8 mouse cellular contexts compared by ENCODE assay signal in genomic region chr9:30940328-30940727, GRCm38 (mm10). TPM values are rescaled to one million over a fixed set of nuclear protein-coding genes. Genes with fewer than 3 reads are reported as not detected.
DNase-seq lines count a peak whose midpoint lies in the region; ATAC-seq and TF ChIP-seq lines count a peak whose summit lies in the region.

No protein-coding gene starts in this region.

- no peak overlapping the region for H3ac ChIP-seq in C2C12 (ENCODE audit: control insufficient read depth, insufficient read length, low read depth)

- H3K4me3 ChIP-seq in C2C12 (ENCODE audit: insufficient read depth, poor library complexity, severe bottlenecking): no peak overlapping the region
- no peak overlapping the region for H3K4me3 ChIP-seq in kidney, postnatal 0 days (replicated peaks; ENCODE audit: low read depth, low read length)
- no peak overlapping the region for H3K4me3 ChIP-seq in liver, embryonic 11.5 days (ENCODE audit: low read depth, low read length)

- H3K4me1 ChIP-seq in kidney, postnatal 0 days (replicated peaks; ENCODE audit: insufficient read depth, low read length): no peaks in the 10 kb centered on the region; the same call in 1 of the 2 replicates
- H3K4me1 ChIP-seq in liver, embryonic 11.5 days (replicated peaks; ENCODE audit: control insufficient read depth, insufficient read depth, low read length): no peaks in the 10 kb centered on the region

- peak; percentile 82 to 96 for DNase-seq in adrenal gland, adult (ENCODE audit: inconsistent age in 2 of 2, low spot score in 1 of 2)
- peak; percentile 97 for DNase-seq in embryo, embryonic 10 days (ENCODE audit: low spot score)
- peak; percentile 57 for DNase-seq in gastrocnemius, postnatal 25 days
- peak; percentile 92 for DNase-seq in kidney, postnatal 0 days (ENCODE audit: low spot score)
- DNase-seq in liver, embryonic 11.5 days (ENCODE audit: low spot score): peak; percentile 64
- DNase-seq in ovary, postnatal 14 days (ENCODE audit: low spot score): peak; percentile 91
- DNase-seq in thymus, postnatal 36 days: peak; percentile 45 to 49

- H3K36me3 ChIP-seq in C2C12 (ENCODE audit: control insufficient read depth, insufficient read depth): no peaks in the 10 kb centered on the region
- no peaks in the 10 kb centered on the region for H3K36me3 ChIP-seq in kidney, postnatal 0 days (ENCODE audit: insufficient read depth, low read length)
- no peaks in the 10 kb centered on the region for H3K36me3 ChIP-seq in liver, embryonic 11.5 days (ENCODE audit: control insufficient read depth, insufficient read depth, low read length)

- H3K79me3 ChIP-seq in C2C12 (ENCODE audit: low read depth): no peaks in the 10 kb centered on the region

- WGBS in kidney, postnatal 0 days: 2% methylated on average over 6 of the region's 6 CpGs
- 7% methylated on average over 6 of the region's 6 CpGs for WGBS in liver, embryonic 11.5 days

- no peaks in the 10 kb centered on the region for H3K9me3 ChIP-seq in kidney, postnatal 0 days (replicated peaks; ENCODE audit: low read length)
- H3K9me3 ChIP-seq in liver, embryonic 11.5 days (ENCODE audit: control insufficient read depth, low read length): no peaks in the 10 kb centered on the region

- ATAC-seq in kidney, postnatal 0 days (replicated peaks; ENCODE audit: low FRiP score, low read depth): peak; percentile 27; the same call in 1 of the 2 replicates
- ATAC-seq in liver, embryonic 11.5 days (replicated peaks; ENCODE audit: low FRiP score): no peak

- TF ChIP-seq CTCF in C2C12 (IDR thresholded peaks at IDR 0.05; ENCODE audit: control insufficient read depth, insufficient read depth, insufficient read length): peak; percentile 85
- peak; percentile 95 for TF ChIP-seq CTCF in kidney, postnatal 0 days (IDR thresholded peaks at IDR 0.05; ENCODE audit: low read depth)

- H3K4me2 ChIP-seq in kidney, postnatal 0 days (ENCODE audit: low read length): no peak overlapping the region
- H3K4me2 ChIP-seq in liver, embryonic 11.5 days: no peak overlapping the region

- no peaks in the 10 kb centered on the region for H3K79me2 ChIP-seq in C2C12 (ENCODE audit: control insufficient read depth, insufficient read depth)

- H3K27ac ChIP-seq in kidney, postnatal 0 days: no peak overlapping the region
- no peak overlapping the region for H3K27ac ChIP-seq in liver, embryonic 11.5 days (ENCODE audit: low read depth, low read length)

- H3K9ac ChIP-seq in kidney, postnatal 0 days (ENCODE audit: low read depth, low read length): no peak overlapping the region
- H3K9ac ChIP-seq in liver, embryonic 11.5 days (ENCODE audit: low read depth, low read length): no peak overlapping the region

- H3K27me3 ChIP-seq in C2C12 (ENCODE audit: control insufficient read depth, insufficient read depth, insufficient read length): peaks cover 38% of the 10 kb centered on the region
- peaks cover 42% of the 10 kb centered on the region for H3K27me3 ChIP-seq in kidney, postnatal 0 days (ENCODE audit: insufficient read depth, low read length)
- H3K27me3 ChIP-seq in liver, embryonic 11.5 days (replicated peaks; ENCODE audit: control insufficient read depth, insufficient read depth, low read length): peaks cover 49% of the 10 kb centered on the region

TF ChIP-seq in C2C12, 6 proteins besides CTCF, POLR2A, EP300 and RAD21:
- TF ChIP-seq MYOD1 (IDR thresholded peaks at IDR 0.05; ENCODE audit: control insufficient read depth, insufficient read length, low read depth) (no peak), MAX (IDR thresholded peaks at IDR 0.05) (no peak), USF1 (IDR thresholded peaks at IDR 0.05; ENCODE audit: low read depth) (no peak), FOSL1 (IDR thresholded peaks at IDR 0.05; ENCODE audit: insufficient read depth, low read length, poor library complexity, severe bottlenecking) (no peak), CEBPB (IDR thresholded peaks at IDR 0.05; ENCODE audit: low read depth) (no peak), MYOG (IDR thresholded peaks at IDR 0.05; ENCODE audit: control insufficient read depth, extremely low read depth, insufficient read length) (no peak)

RNA-seq across cellular contexts. Expression of gene Adamts8, which starts 2.0 kb away (rescaled TPM):
- not detected for polyA plus RNA-seq in C2C12 (2012; fragmentation: generic; extraction: Trizol)
- total RNA-seq in gastrocnemius, postnatal 25 days (2021): 10 to 100 TPM in 1 of 2 experiments, 1 to 10 TPM in 1; 7.5 to 11.6 TPM
- 0.66 and 0.80 TPM in 2 replicates for polyA plus RNA-seq in kidney, postnatal 0 days (2015; fragmentation: Nextera tagmentation; extraction: Ambion mirVana)
- polyA plus RNA-seq in liver, embryonic 11.5 days (2014; fragmentation: Nextera tagmentation; extraction: Ambion mirVana): 0.12 and 0.19 TPM in 2 replicates

RNA-seq across cellular contexts. Expression of gene Adamts15, which starts 18.1 kb away (rescaled TPM):
- polyA plus RNA-seq in C2C12 (2012; fragmentation: generic; extraction: Trizol): not detected
- total RNA-seq in gastrocnemius, postnatal 25 days (2021): 1 to 10 TPM; 2.3 to 2.4 TPM
- polyA plus RNA-seq in kidney, postnatal 0 days (2015; fragmentation: Nextera tagmentation; extraction: Ambion mirVana): 4.9 and 5.8 TPM in 2 replicates
- polyA plus RNA-seq in liver, embryonic 11.5 days (2014; fragmentation: Nextera tagmentation; extraction: Ambion mirVana): 2.5 and 3.0 TPM in 2 replicates

Comparison
In these comparisons a context has a peak if more than half of its experiments do, and no peak if none do; other contexts are left out.
1. DNase-seq: peak in every context shown above with its lines; median percentile 97 in embryo, embryonic 10 days; 92 in kidney, postnatal 0 days; 91 in ovary, postnatal 14 days; 89 in adrenal gland, adult; 64 in liver, embryonic 11.5 days; 57 in gastrocnemius, postnatal 25 days; 47 in thymus, postnatal 36 days.